Mouse (Mus musculus) heart, embryonic 10.5 days (tissue): ENCODE measurements around the gene Gm20518. TPM values are rescaled to one million over a fixed set of nuclear protein-coding genes. Genes with fewer than 3 reads are reported as not detected.

Experiments
- DNase-seq: peaks from one replicate; pipeline ENCODE4 v3.0.0-alpha.2; 2017; ENCODE audit warnings: low spot score
- H3K27ac ChIP-seq: fragments of 300-500 bp; sonication (generic); 2 replicates; pipeline ENCODE4 v1.5.1; 2016; ENCODE audit warnings: mild to moderate bottlenecking
- H3K27me3 ChIP-seq: fragments of 300-500 bp; sonication (generic); 2 replicates; pipeline ENCODE4 v1.6.1; 2016; ENCODE audit warnings: mild to moderate bottlenecking; ENCODE audit not compliant: poor library complexity, insufficient read depth, severe bottlenecking
- H3K36me3 ChIP-seq: fragments of 300-500 bp; sonication (generic); 2 replicates; pipeline ENCODE4 v1.6.1; 2016; ENCODE audit warnings: mild to moderate bottlenecking, moderate library complexity
- H3K4me1 ChIP-seq: fragments of 300-500 bp; sonication (generic); 2 replicates; pipeline ENCODE4 v1.6.1; 2016; ENCODE audit warnings: mild to moderate bottlenecking
- H3K4me3 ChIP-seq: fragments of 300-500 bp; sonication (generic); 2 replicates; pipeline ENCODE4 v1.5.1; 2016; ENCODE audit warnings: mild to moderate bottlenecking, moderate library complexity
- H3K9me3 ChIP-seq: fragments of 300-500 bp; sonication (generic); 2 replicates; pipeline ENCODE4 v1.6.1; 2016; ENCODE audit warnings: mild to moderate bottlenecking, moderate library complexity
- WGBS: fragments of 180-500 bp; shearing (Covaris S2); methylation state at CpG from one replicate; pipeline ENCODE4 v1.1.7; 2016; 5-methylcytosine and 5-hydroxymethylcytosine counted together
- polyA plus RNA-seq: library from polyadenylated mRNA; unstranded; fragments of >200 nt; fragmentation: Nextera tagmentation; extraction: Ambion mirVana; gene quantifications from 2 replicates; pipeline ENCODE4 v1.2.1, GENCODE M21; 2016

Gm20518 gene
- polyA plus RNA-seq, 1 experiment from 2014 or later: 0.25 TPM

DNA sequence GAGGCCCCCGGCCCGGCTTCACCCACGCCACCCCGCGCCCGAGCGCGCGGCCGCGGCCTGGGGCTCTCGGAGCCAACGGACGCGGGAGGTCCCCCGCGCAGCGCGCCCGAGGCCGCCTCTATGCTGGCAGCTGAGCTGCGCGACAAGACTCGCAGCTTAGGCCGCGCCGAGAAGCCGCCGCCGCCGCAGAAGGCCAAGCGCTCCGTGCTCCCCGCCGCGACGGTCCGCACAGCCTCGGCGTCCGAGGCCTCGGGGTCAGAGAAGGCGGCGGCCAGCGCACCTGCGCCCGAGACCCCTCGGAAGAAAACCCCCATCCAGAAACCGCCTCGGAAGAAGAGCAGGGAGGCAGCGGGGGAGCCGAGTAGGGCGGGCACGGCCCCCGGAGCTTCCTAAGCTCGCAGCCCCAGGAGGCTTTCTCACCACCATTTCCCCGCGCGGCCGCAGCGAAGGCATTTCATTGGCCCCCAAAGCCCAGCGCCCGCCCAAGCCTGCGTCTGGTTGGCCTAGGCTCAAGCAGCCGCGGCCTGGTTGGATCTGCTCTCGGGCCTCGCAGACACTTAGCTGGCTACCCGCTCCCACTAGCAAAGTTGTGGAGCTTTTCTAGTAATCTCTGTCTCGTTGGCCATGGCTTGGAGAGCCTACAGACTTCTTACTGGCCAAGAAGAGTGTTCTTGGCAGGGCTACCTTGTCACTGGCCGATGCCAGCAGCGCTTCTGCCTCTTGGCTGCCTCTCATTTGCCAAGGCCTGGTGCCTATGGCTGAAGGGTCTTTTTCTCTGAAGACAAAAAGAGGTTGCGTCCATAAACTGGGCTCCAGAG is 84.1 kb downstream of the Gm20518 start:
- peaks cover 62% of the 10 kb centered on the region for H3K27me3 ChIP-seq
- WGBS: 5% methylated on average over 72 of the region's 73 CpGs
- H3K4me3 ChIP-seq: peak overlapping the region; percentile 63
- H3K27ac ChIP-seq: peak overlapping the region; percentile 86
- 0 out of 2 replicates have a peak, but pooled peaks cover 12% of the 10 kb centered on the region for H3K36me3 ChIP-seq
- DNase-seq: peak; percentile 93
- H3K4me1 ChIP-seq: peaks cover 70% of the 10 kb centered on the region
- no peaks in the 10 kb centered on the region for H3K9me3 ChIP-seq

- WGBS: 8% methylated on average over 50 of the region's 50 CpGs
- DNase-seq: no peak
- H3K4me1 ChIP-seq: peaks cover 74% of the 10 kb centered on the region
- H3K9me3 ChIP-seq: no peaks in the 10 kb centered on the region
- peak overlapping the region; percentile 63 for H3K4me3 ChIP-seq
- 0 out of 2 replicates have a peak, but pooled peaks cover 12% of the 10 kb centered on the region for H3K36me3 ChIP-seq
- H3K27me3 ChIP-seq: peaks cover 70% of the 10 kb centered on the region
- H3K27ac ChIP-seq: peak overlapping the region; percentile 86
Observed at GRCm38 (mm10) chr16:17806581-17807191, 84.8 kb downstream of the Gm20518 start.

DNA sequence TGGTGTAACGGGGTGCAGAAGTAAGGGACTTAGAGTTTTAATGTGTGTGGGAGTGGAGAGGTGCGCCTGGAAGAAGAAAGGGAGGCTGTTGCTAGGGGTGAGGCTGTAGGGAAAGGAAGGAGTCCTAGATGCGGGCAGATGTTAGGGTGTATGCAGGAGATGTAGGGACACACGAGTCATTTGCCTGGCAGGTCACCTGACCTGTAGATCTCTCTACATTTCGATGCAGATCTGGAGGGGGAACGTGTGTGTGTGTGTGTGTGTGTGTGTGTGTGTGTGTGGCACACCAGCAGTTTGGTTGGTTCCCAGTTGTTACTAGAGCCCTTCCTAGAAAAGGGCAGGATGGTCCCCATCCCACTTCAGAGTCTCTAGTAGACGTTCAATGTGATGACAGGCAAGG is 86.5 kb downstream of the Gm20518 start:
- DNase-seq: no peak
- Histone ChIP-seq H3K36me3 (0 out of 2 replicates have a peak, but pooled peaks cover 12% of the 10 kb centered on the region), H3K27me3 (peaks cover 87% of the 10 kb centered on the region), H3K9me3 (no peaks in the 10 kb centered on the region), H3K4me1 (peaks cover 79% of the 10 kb centered on the region), H3K4me3 (peak overlapping the region; percentile 58), H3K27ac (no peak overlapping the region)
- WGBS: 24% methylated on average over 7 of the region's 7 CpGs

GRCm38 (mm10) chr16:17804449-17804912 is 87.0 kb downstream of the Gm20518 start:
- Histone ChIP-seq H3K27me3 (peaks cover 91% of the 10 kb centered on the region), H3K9me3 (no peaks in the 10 kb centered on the region), H3K36me3 (0 out of 2 replicates have a peak, but pooled peaks cover 12% of the 10 kb centered on the region), H3K4me1 (peaks cover 79% of the 10 kb centered on the region), H3K27ac (no peak overlapping the region), H3K4me3 (peak overlapping the region; percentile 58)
- WGBS: 4% methylated on average over 33 of the region's 33 CpGs
- no peak for DNase-seq

DNA sequence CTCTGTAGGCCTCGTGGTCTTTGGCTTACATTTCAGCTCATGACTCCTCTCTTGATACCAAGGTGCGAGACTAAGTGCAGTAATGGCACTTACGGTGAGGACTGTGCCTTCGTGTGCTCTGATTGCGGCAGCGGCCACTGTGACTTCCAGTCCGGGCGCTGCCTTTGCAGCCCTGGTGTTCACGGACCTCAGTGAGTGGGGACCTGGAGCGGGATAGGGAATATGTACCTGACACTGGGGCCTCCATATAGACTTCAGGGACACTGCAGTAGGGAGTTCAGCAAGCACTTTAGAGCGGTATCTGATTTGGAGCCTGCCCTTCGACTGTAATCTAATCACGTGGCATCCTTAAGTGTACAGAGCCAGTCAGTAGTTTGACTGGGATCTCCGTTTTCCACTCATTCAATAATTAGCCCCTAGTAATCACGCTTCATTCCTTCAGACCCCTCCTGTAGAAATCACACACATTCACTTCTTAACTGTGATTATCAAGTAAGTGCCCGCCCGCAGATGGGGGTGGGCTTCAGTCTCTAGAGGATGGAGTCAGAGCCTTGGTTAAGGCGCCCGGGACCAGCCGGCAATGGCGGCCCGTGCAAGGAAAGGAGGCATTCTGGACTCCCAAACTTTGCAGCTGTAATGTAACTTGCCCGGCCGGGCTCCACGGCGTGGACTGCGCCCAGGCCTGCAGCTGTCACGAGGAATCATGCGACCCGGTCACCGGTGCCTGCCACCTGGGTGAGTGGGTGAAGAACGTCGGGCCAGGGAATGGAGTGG is 87.6 kb downstream of the Gm20518 start:
- Histone ChIP-seq H3K4me1 (peaks cover 80% of the 10 kb centered on the region), H3K27ac (no peak overlapping the region), H3K9me3 (no peaks in the 10 kb centered on the region), H3K36me3 (0 out of 2 replicates have a peak, but pooled peaks cover 12% of the 10 kb centered on the region), H3K27me3 (peaks cover 95% of the 10 kb centered on the region), H3K4me3 (peak overlapping the region; percentile 58)
- WGBS: 10% methylated on average over 33 of the region's 33 CpGs
- peak; percentile 73 for DNase-seq

GRCm38 (mm10) chr16:17802839-17803674 is 88.4 kb downstream of the Gm20518 start:
- 2% methylated on average over 83 of the region's 83 CpGs for WGBS
- H3K9me3 ChIP-seq: no peaks in the 10 kb centered on the region
- peaks cover 97% of the 10 kb centered on the region for H3K27me3 ChIP-seq
- H3K4me3 ChIP-seq: peak overlapping the region; percentile 58
- H3K27ac ChIP-seq: peak overlapping the region; percentile 67
- H3K4me1 ChIP-seq: peaks cover 88% of the 10 kb centered on the region
- peak; percentile 79 for DNase-seq
- 0 out of 2 replicates have a peak, but pooled peaks cover 12% of the 10 kb centered on the region for H3K36me3 ChIP-seq

DNA sequence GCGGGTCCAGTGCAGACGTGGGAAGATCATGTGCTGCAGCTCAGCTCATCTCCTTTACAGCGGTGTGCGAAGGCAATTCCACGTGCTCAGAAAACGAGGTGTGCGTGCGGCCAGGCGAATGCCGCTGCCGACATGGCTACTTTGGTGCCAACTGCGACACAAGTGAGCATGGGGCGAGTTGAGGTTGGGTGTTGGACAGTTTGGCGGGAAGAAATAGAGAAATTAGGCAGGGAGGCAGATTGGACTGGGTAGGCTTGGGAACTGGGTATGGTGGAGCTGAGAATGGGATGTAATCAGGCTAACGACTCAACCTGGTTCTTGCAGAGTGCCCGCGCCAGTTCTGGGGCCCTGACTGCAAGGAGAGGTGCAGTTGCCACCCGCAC is 89.0 kb downstream of the Gm20518 start:
- peak; percentile 76 for DNase-seq
- 8% methylated on average over 18 of the region's 18 CpGs for WGBS
- peak overlapping the region; percentile 67 for H3K27ac ChIP-seq
- no peaks in the 10 kb centered on the region for H3K9me3 ChIP-seq
- H3K36me3 ChIP-seq: 0 out of 2 replicates have a peak, but pooled peaks cover 12% of the 10 kb centered on the region
- peaks cover 97% of the 10 kb centered on the region for H3K27me3 ChIP-seq
- H3K4me1 ChIP-seq: peaks cover 87% of the 10 kb centered on the region
- peak overlapping the region; percentile 58 for H3K4me3 ChIP-seq

- Histone ChIP-seq H3K27ac (no peak overlapping the region; the same call in 1 of the 2 replicates), H3K9me3 (no peaks in the 10 kb centered on the region), H3K4me3 (peak overlapping the region; percentile 58), H3K36me3 (0 out of 2 replicates have a peak, but pooled peaks cover 9% of the 10 kb centered on the region), H3K27me3 (peaks cover 99% of the 10 kb centered on the region), H3K4me1 (peaks cover 87% of the 10 kb centered on the region)
- WGBS: 8% methylated on average over 7 of the region's 7 CpGs
- DNase-seq: peak; percentile 73
Observed at GRCm38 (mm10) chr16:17801777-17802455, 89.6 kb downstream of the Gm20518 start.

- Histone ChIP-seq H3K9me3 (no peaks in the 10 kb centered on the region), H3K27ac (no peak overlapping the region), H3K36me3 (no peaks in the 10 kb centered on the region), H3K27me3 (peaks cover 93% of the 10 kb centered on the region), H3K4me1 (peaks cover 82% of the 10 kb centered on the region), H3K4me3 (no peak overlapping the region)
- peak; percentile 63 for DNase-seq
Observed at GRCm38 (mm10) chr16:17799584-17799983, 91.9 kb downstream of the Gm20518 start.

- Histone ChIP-seq H3K27ac (peak overlapping the region; percentile 95), H3K4me1 (peaks cover 72% of the 10 kb centered on the region), H3K27me3 (peaks cover 86% of the 10 kb centered on the region), H3K9me3 (no peaks in the 10 kb centered on the region), H3K4me3 (peak overlapping the region; percentile 74), H3K36me3 (0 out of 2 replicates have a peak, but pooled peaks cover 3% of the 10 kb centered on the region)
- DNase-seq: peak; percentile 86
- WGBS: 2% methylated on average over 41 of the region's 45 CpGs
Observed at GRCm38 (mm10) chr16:17798321-17799180, 92.9 kb downstream of the Gm20518 start.
